Mouse (Mus musculus): ENCODE measurements around the gene Adprm.
"Not testable (repeated sequence)": the region's sequence is repeated elsewhere in the genome, so short reads cannot be mapped to it uniquely, and the experiment has no call there.

Adprm gene

GRCm38 (mm10) chr11:67052321-67052952 lies at the start of gene Adprm, which contains the start of gene Sco1:
Gene Adprm (minus strand): TSS chr11:67052594.
Gene Sco1 (plus strand): TSS chr11:67052670.
- ATAC-seq (ENCODE audit: low TSS enrichment), result peak; percentile 99

DNA sequence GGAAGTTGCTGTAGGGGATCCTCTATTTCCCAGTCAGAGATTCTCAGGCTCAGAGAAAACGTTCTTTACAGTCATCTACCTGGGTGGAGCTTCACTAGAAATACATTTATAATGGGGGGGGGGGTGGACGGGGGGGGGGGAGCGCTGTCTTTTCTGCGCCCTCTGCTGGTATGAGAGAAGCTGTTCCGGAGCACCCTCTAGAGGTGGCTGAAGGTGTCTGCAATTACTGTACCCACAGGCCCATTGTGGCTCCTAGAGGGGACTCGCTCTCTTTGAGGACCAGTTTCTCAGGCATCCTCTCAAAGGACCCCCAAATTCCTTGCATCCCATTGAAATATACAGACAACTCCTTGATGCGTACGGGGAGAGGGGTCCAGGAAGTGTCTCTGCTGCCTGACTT lies 49.3 kb upstream of the Adprm start:
- peak; percentile 39; the same call in 1 of the 2 replicates for ATAC-seq (ENCODE audit: low TSS enrichment)

GRCm38 (mm10) chr11:67100169-67100568 lies 47.8 kb upstream of the Adprm start:
- ATAC-seq (ENCODE audit: low TSS enrichment), result no peak

DNA sequence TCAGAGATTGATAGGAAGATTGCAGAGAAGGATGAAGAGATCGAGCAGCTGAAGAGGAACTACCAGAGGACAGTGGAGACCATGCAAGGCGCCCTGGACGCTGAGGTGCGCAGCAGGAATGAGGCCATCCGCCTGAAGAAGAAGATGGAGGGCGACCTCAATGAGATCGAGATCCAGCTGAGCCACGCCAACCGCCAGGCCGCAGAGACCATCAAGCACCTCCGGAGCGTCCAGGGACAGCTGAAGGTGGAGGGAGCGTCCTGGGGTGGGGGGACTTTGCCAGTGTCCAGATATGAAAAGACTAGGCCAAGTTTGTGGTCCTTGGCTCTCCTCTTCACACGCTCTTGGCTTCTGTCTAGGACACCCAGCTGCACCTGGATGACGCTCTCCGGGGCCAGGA lies 46.8 kb upstream of the Adprm start:
- ATAC-seq (ENCODE audit: low TSS enrichment), result no peak

DNA sequence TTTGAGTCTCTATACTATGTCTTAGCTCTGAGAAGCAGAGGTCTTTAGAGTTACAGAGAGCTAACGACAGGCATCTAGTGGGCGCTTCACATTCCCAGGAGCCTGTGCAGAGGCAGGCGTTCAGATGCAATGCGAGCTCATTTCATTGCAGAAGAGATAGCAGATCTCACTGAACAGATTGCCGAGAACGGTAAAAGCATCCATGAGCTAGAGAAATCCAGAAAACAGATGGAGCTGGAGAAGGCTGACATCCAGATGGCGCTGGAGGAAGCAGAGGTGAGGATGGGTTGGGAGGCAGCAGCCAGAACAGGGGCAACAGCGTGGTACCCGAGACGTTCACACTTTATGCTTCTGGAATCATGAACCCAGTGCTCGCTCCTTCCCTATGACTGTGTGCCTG lies 46.0 kb upstream of the Adprm start:
- peak; percentile 88 for ATAC-seq (ENCODE audit: low TSS enrichment)

DNA sequence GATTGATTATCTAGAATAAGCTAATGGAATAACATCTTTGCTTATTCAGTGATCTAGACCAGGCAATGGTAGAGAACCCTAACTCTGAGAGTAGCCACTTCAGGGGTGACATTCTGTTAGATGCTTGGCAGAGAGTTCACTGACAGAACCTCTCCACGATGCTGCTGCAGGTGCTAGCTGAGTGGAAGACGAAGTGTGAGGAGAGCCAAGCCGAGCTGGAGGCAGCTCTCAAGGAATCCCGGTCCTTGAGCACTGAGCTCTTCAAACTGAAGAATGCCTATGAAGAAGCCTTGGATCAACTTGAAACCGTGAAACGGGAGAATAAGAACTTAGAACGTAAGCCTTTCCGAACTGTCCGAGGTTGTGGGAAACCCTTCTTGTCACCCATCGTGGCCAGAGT lies 45.3 kb upstream of the Adprm start:
- no peak for ATAC-seq (ENCODE audit: low TSS enrichment)

- no peak for ATAC-seq (ENCODE audit: low TSS enrichment)
Observed at GRCm38 (mm10) chr11:67094470-67094869, 42.1 kb upstream of the Adprm start.

GRCm38 (mm10) chr11:67093652-67094051 lies 41.3 kb upstream of the Adprm start:
- no peak for ATAC-seq (ENCODE audit: low TSS enrichment)

DNA sequence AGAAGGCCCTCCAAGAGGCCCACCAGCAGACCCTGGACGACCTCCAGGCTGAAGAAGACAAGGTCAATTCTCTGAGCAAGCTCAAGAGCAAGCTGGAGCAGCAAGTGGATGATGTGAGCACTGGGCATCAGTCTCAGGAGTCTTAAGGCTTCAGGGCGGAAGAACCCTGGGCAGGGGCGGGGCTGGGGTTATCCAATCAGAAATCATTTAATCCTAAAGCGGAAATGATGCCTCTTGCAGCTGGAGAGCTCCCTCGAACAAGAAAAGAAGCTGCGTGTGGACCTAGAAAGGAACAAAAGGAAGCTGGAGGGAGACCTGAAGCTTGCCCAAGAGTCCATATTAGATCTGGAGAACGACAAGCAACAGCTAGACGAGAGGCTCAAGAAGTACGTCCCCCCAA lies 40.8 kb upstream of the Adprm start:
- ATAC-seq (ENCODE audit: low TSS enrichment), result no peak

GRCm38 (mm10) chr11:67092354-67092753 lies 40.0 kb upstream of the Adprm start:
- ATAC-seq (ENCODE audit: low TSS enrichment), result not testable (repeated sequence)

GRCm38 (mm10) chr11:67087225-67087624 lies 34.8 kb upstream of the Adprm start:
- ATAC-seq (ENCODE audit: low TSS enrichment), result no peak

- ATAC-seq (ENCODE audit: low TSS enrichment), result no peak
Observed at GRCm38 (mm10) chr11:67086467-67087164, 34.2 kb upstream of the Adprm start.

- ATAC-seq (ENCODE audit: low TSS enrichment), result peak; percentile 89
Observed at GRCm38 (mm10) chr11:67085489-67085888, 33.1 kb upstream of the Adprm start.

DNA sequence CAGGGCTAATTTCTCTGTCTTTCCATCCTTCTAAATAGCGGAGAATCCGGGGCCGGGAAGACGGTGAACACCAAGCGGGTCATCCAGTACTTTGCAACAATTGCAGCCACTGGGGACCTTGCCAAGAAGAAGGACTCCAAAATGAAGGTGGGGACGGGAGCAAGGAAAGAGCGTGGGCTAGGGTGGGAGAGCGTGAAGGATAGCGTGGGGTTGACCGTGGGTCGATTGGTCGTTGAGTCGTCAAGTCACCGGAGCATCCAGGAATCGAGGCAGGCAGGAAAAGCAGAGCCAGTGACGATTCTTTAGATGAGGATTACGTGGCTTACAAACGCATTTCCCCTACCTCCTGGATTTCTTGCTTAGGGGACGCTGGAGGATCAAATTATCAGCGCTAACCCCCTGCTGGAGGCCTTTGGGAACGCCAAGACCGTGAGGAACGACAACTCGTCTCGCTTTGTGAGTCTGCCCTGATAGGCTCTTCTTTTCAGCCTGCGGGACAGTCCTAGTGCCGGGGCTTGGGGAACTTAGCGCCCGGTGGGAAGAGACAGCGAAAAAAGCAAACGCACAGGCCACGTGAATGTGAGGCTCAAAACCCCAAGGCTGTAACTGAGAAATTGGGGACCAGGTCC lies 31.4 kb upstream of the Adprm start:
- ATAC-seq (ENCODE audit: low TSS enrichment), result no peak

GRCm38 (mm10) chr11:67083239-67083638 lies 30.8 kb upstream of the Adprm start:
- ATAC-seq (ENCODE audit: low TSS enrichment), result no peak

GRCm38 (mm10) chr11:67082793-67083192 lies 30.4 kb upstream of the Adprm start:
- no peak for ATAC-seq (ENCODE audit: low TSS enrichment)

DNA sequence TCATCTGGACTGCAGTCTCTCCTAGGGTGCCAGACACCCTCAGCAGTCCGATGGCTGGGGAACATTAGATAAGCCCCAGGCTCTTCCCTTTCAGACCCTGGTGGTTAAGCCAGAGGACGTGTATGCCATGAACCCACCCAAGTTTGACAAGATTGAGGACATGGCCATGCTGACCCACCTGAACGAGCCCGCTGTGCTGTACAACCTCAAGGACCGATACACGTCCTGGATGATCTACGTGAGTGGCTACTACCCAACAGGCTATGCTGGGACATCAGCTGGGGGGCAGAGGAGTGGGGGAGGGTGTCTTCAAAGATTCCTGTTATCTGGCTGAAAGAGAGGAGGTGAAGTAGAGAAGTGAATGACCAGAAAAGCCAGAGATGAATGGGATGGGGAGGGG lies 29.8 kb upstream of the Adprm start:
- ATAC-seq (ENCODE audit: low TSS enrichment), result no peak

DNA sequence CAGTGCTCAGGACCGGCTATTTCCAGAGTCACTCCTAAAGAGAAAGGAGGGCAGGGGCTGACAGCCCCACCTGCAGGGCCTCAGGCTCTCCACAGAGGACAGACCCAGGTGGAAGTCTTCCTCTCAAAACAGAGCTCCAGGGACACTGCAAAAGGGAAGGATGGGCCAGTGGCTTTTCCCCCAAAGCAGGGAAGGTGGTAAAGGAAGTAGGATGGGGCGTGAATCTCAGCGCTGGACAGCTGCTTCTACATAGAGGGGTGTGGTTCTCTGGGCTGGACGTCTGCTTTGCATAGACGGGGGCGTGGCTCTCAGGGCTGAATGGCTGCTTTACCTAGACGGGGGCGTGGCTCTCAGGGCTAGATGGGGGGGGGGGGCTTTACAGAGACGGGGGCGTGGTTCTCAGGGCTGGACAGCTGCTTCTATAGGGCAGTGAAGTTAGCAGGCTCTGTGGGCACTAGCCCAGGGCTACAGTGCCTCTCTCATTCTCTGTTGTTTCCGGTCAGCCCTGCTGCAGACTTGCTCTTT lies 28.8 kb upstream of the Adprm start:
- ATAC-seq (ENCODE audit: low TSS enrichment), result no peak

DNA sequence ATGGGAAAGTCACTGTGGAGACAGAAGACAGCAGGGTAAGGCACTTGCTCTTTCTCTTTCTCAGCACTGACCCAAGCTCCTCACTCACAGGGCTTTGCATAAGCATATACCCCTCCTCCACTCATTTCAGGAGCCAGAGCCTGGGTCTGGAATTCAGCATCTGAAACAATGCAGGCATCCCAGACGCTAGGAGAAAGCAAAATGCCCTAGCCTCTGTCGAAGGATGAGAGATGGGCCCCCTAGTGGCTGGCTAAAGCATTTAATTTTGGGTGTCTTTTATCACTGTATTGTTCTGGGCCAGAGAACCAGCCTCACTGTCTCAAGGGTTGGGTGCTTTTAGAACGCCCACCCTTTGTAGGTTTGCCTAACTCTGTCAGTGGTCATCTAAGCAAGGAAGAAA lies 27.8 kb upstream of the Adprm start:
- ATAC-seq (ENCODE audit: low TSS enrichment), result peak; percentile 91

- no peak for ATAC-seq (ENCODE audit: low TSS enrichment)
Observed at GRCm38 (mm10) chr11:67079740-67080139, 27.3 kb upstream of the Adprm start.

GRCm38 (mm10) chr11:67078888-67079287 lies 26.5 kb upstream of the Adprm start:
- no peak for ATAC-seq (ENCODE audit: low TSS enrichment)

GRCm38 (mm10) chr11:67078000-67078399 lies 25.6 kb upstream of the Adprm start, which contains the start of gene Myh3:
Gene Myh3 (plus strand): TSS chr11:67078300.
- ATAC-seq (ENCODE audit: low TSS enrichment), result no peak

DNA sequence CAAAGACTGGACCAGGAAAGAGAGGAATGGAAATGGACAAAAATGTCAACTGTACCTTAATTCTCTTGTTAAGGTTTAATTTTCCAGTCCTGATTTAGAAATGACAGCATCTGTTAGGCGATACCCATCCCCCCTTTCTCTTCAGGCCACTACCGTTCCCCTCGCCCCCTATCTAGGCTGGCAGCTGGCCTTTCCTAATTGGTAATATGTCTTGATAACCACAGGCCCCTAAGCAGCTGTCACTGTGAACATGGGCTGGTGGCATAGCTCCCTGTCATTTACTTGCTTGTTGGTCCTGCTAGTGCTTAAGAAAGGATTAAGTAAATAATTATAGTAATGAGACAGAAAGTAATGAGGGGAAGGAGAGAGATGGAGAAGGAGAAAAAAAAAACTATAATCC lies 25.0 kb upstream of the Adprm start:
- ATAC-seq (ENCODE audit: low TSS enrichment), result no peak

Data from frontal cortex, adult (tissue).